Mouse (Mus musculus): ENCODE data around the gene Hoxb9. TPM values are rescaled to one million over a fixed set of nuclear protein-coding genes. Genes with fewer than 3 reads are reported as not detected.

Gene Hoxb9
- total RNA-seq (2017): 0.30 and 0.44 TPM in 2 replicates

DNA sequence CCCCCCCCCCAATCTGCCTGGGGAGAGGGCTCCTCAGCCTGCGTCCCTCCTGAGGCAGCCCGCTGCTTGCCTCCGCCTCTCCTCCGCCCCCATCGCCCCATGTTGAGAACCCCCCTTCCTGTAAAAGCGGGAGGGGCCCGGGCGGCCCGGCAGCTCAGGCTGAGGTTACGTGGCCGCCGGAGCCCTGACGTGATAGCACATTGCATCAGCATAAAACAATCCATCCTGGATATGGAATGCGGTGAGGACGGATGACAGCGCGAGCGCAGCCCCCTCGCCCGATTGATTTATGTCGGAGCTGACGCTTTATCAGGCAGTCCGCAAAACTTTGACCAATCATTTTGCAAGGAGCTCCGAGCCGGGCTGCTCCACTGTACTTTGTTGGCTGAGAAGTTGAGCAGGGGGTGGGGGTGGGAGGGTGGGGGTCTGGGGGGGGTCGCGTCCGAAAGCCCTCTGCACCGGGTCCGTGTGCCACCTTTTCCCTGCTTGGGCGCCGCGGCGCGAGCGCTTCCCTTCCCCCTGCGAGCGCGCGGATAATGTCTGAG lies at the start of gene Hoxb9:
Hoxb9 (plus strand) TSS at position 462 of the 545 bp plus-strand sequence.
- ATAC-seq (replicated peaks in 1 of 2; ENCODE audit: insufficient read depth in 1 of 2, low FRiP score in 2 of 2, low TSS enrichment in 1 of 2, low read depth in 1 of 2, poor library complexity in 2 of 2, severe bottlenecking in 2 of 2): peak in 1 of 2 experiments; percentile 15; a peak in 1 of 4 replicates

DNA sequence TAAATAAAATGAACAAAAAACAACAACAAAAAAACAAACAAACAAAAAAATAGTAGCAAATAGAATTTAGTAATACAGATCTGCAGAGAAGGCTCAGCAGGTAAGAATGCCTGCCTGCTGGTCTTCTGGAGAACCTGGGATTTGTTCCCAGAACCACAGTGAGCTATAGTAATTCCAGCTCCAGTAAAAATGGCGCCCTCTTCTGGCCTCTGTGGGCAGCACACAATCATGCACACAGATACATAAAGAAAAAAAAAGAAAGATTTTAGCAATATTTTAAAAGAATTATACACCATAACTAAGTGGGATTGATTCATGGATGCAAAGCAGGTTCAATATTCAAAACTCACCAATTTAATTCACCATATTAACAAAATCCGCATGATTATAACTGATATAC lies 47.4 kb upstream of the Hoxb9 start:
- no peak for ATAC-seq (replicated peaks in 1 of 2; ENCODE audit: insufficient read depth in 1 of 2, low FRiP score in 2 of 2, low TSS enrichment in 1 of 2, low read depth in 1 of 2, poor library complexity in 2 of 2, severe bottlenecking in 2 of 2)

DNA sequence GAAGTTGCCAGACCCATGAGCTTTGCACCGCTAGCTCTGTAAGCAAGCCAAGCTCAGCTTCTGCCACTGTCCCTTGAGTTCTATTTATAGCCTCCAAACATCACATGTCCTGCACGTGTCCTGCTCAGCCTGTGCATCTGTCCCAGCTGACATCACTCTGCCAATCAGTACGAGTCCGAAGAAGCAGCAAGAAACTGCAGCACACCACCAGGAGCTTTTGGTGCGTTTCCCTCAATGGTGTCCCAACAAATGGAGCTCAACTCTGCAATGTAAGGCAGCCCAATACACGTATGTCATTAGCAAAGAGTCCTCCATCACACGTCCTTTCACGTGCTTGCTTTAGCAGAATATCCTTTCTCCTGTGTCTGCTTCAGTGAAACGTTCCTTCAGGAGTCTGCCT lies 43.6 kb upstream of the Hoxb9 start:
- ATAC-seq (replicated peaks in 1 of 2; ENCODE audit: insufficient read depth in 1 of 2, low FRiP score in 2 of 2, low TSS enrichment in 1 of 2, low read depth in 1 of 2, poor library complexity in 2 of 2, severe bottlenecking in 2 of 2): no peak

DNA sequence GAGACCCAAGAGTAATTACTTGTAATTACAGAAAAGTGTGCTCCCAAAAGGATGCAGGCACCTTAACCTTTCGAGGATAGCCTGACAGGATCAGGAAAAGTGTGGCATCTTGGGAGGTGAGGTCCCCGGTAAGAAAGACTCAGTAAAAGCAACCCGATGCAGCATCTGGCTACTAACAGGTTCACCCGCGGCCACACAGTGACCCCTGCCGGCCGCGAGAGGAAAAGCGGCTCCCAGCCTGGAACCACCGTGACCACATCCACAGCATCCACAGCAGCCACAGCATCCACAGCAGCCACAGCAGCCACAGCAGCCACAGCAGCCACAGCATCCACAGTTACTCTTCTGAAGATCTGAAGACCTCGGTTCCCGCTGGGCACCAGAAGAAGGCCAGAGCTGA lies 36.4 kb upstream of the Hoxb9 start:
- peak; percentile 76 to 83; a peak in 3 of 4 replicates for ATAC-seq (replicated peaks in 1 of 2; ENCODE audit: insufficient read depth in 1 of 2, low FRiP score in 2 of 2, low TSS enrichment in 1 of 2, low read depth in 1 of 2, poor library complexity in 2 of 2, severe bottlenecking in 2 of 2)

DNA sequence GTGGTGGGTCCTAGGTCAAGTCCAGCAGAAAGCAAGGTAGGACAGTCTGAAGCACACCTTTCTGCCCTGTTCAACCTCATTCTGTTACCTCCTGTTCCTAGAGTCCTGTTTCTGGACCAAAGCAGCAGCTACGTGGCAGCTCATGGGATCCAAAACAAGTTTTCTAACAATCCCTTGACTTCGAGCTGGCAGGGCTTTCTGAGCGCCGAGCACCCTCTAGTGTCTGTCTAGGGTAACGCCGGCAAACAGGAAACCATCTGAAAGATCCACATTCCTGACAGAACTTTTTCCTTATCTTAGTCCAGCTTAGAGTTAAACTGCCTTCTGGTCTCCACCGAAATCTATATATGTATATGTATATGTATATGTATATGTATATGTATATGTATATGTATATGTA lies 31.0 kb upstream of the Hoxb9 start:
- peak; percentile 36 to 56; a peak in 2 of 4 replicates for ATAC-seq (replicated peaks in 1 of 2; ENCODE audit: insufficient read depth in 1 of 2, low FRiP score in 2 of 2, low TSS enrichment in 1 of 2, low read depth in 1 of 2, poor library complexity in 2 of 2, severe bottlenecking in 2 of 2)

DNA sequence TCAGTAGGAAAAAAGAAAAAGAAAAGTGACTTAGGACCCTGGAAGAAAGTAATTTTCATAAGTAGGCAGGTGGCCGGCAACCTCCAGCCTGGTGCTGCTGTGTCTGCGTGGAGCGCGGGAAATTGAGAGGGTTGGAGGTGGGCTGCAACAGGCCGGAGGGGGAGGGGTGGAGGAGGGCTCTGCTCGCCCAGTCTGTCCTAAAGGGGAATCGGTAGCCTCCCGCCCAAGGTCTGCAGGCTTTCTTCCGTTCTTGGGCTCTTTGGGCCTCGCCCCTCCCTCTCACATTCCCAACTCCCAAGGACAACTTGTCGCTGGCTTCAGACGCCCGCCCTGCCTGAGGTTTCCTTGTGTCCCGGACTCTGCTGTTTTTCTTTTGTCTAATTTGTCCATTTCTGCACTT lies 20.4 kb upstream of the Hoxb9 start:
- no peak for ATAC-seq (replicated peaks in 1 of 2; ENCODE audit: insufficient read depth in 1 of 2, low FRiP score in 2 of 2, low TSS enrichment in 1 of 2, low read depth in 1 of 2, poor library complexity in 2 of 2, severe bottlenecking in 2 of 2)

DNA sequence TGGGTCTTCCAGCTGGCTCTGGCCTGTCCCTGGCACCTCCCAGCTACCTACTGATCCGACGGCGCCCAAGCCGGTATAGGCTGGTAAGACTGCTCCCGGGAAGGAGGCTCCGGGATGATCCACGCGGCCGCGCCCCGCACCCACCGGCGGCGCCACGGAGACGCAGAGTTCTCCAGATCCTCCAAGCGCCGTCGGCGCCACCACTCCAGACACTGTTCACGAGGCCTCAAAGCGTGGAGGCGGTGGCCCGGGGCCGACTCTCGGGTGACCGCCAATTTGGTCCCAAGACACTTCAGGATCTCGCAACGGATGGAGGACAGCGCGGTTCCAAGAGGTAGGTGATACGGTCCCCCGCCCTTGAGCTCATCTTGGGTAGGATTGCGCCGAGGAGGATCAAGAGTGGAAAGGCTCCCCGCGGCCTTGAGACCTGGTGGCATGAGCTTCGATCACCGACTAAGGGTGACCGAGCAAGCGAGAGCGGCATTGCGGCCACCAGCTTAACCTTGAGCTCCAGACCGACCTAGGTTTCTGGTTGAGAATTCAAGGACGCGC lies 19.7 kb upstream of the Hoxb9 start:
- ATAC-seq (replicated peaks in 1 of 2; ENCODE audit: insufficient read depth in 1 of 2, low FRiP score in 2 of 2, low TSS enrichment in 1 of 2, low read depth in 1 of 2, poor library complexity in 2 of 2, severe bottlenecking in 2 of 2): no peak

DNA sequence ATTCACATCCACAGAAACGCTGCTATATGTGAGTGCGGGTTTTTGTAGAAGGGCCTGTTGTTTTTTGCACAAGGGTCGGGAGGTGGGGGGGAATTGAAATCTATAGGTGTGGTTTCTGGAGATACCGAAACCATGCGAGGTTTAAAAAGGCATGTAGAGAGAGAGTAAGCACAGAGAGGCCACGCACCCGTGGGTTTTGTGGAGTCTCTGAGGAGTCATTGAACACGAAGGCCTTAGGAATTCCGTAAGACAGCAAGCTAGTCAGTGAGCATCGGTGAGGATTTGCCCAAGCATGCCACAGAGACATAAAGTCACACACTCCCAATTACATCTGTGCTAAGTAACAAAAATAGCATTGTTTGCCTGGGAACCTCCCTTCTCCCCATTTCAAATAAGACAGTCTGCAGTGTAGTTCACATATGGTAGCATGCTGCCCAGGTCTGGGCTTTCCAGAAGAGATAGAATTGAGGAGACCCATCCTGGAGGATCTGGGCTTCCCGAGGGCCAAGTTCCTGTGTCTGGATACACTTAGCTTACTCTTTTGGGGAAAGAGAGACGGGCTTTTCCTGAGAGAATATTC lies 18.6 kb upstream of the Hoxb9 start:
- no peak for ATAC-seq (replicated peaks in 1 of 2; ENCODE audit: insufficient read depth in 1 of 2, low FRiP score in 2 of 2, low TSS enrichment in 1 of 2, low read depth in 1 of 2, poor library complexity in 2 of 2, severe bottlenecking in 2 of 2)

DNA sequence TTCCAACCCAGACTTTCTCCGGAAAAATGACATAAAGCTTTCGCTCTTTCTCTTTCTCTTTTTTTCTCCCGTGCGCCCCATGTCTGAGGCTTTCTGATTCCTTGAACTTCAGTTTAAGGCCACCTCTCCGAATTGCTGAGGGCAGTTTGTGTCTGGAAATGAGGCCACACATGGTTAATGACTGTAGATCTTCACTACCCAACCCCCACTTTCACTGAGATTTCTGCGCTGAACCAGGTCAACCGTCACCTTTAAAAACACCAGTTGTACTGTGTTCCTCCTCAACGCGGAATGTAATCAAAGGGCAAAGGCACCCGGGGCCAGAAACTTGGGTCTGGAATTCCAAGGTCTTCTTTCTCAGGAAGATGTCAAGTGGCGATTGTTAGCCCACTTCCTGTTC lies 17.0 kb upstream of the Hoxb9 start:
- no peak for ATAC-seq (replicated peaks in 1 of 2; ENCODE audit: insufficient read depth in 1 of 2, low FRiP score in 2 of 2, low TSS enrichment in 1 of 2, low read depth in 1 of 2, poor library complexity in 2 of 2, severe bottlenecking in 2 of 2)

DNA sequence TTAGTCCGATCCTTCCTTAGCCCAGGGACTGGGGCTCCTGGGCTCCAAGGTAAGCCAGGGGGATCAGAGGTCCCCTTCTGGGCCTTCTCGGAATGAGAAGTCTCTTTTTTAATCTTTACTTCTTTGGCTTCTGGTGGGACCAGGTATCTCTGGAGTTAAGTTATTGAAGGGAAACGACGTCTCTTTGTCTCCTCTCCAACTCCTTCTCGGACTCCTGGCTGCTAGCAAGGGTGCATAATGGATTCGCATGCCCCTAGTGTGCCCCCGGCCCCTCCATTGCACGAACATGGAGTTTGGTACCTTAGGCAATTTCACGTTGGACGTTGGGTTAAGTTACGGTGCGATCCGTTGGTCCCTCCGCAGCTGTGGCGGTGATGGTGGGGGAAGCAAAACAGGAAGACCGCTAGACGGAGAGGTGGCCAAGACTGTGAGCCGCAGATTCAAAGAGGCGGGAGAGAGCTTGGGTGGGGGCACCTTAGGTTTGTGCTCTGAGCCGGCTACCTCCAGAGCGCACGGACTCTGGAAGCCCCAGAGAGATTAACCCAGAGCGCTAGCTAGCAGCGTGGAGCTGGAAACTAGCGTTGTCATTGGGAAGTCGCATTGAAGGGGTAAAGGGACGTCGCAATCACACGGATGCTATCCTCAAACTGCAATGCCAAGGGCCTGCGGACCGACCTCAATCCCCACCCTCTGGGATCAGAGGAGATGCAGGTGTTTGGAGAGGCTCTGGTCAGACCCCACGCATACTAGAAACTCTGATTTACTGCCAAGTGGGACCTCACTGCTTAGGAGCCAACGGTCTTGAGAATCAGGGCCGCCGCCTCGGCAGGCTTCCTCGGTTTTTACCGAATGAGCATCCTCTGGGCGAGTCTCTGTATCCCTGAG lies 15.9 kb upstream of the Hoxb9 start:
- peak in 1 of 2 experiments; percentile 38; a peak in 1 of 4 replicates for ATAC-seq (replicated peaks in 1 of 2; ENCODE audit: insufficient read depth in 1 of 2, low FRiP score in 2 of 2, low TSS enrichment in 1 of 2, low read depth in 1 of 2, poor library complexity in 2 of 2, severe bottlenecking in 2 of 2)

DNA sequence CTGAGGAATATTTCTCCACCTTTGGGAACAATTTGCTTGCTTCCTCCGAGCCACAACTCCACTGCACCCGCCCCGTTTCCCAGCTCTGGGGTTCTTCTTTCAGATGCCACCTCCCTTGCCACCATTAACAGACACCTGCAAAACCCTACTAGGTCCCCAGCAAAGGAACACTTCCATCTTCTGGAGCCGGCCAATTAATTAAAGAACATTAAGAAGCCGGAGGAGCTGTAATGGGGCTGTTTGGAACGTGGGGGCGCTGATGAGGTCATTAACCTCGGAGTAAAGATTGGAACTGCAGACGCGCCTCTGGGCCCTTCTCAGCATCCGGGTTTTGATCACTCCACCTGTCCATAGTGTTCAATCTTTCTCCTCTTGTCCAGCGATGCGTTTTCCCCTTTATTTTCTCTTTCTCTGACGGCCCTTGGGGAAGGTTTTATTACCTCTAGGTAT lies 15.2 kb upstream of the Hoxb9 start:
- ATAC-seq (replicated peaks in 1 of 2; ENCODE audit: insufficient read depth in 1 of 2, low FRiP score in 2 of 2, low TSS enrichment in 1 of 2, low read depth in 1 of 2, poor library complexity in 2 of 2, severe bottlenecking in 2 of 2): no peak

DNA sequence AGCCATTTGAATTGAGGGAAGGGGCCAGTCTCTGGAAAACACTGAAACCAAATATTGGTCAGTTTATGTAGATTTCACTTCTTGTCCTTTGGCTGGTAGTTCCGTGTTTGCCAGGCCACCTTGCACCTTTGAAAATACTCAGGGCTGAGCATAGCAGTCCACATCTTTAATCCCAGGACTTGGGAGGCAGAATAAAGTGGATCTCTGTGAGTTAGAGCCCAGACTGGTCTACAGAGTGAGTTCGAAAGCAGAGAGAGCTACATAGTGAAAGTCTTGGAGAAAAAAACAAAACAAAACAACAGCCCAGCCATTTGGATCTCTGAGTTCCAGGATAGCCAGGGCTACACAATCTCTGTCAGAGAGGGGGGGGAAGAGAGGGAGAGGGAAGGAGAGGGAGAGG lies 14.1 kb upstream of the Hoxb9 start:
- no peak for ATAC-seq (replicated peaks in 1 of 2; ENCODE audit: insufficient read depth in 1 of 2, low FRiP score in 2 of 2, low TSS enrichment in 1 of 2, low read depth in 1 of 2, poor library complexity in 2 of 2, severe bottlenecking in 2 of 2)

DNA sequence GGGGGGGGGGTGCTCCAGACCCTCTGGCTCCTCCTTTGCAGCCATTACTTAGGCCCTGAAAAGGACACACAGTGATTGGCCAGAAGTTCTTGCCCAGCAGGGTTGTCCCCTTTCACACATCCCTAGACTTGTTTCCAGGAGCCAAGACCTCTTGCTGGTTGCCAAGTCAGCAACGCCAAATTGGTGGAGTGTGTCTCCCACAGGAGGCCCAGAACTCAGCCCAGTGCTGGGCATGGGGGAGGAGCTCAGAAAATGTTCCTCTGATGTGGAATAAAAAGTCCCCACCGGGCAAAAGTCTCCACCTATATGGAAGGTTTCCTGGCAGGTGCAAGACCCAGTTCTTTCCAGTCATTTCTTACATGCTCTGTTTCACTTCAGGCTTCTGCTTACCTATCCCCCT lies 12.2 kb upstream of the Hoxb9 start:
- no peak for ATAC-seq (replicated peaks in 1 of 2; ENCODE audit: insufficient read depth in 1 of 2, low FRiP score in 2 of 2, low TSS enrichment in 1 of 2, low read depth in 1 of 2, poor library complexity in 2 of 2, severe bottlenecking in 2 of 2)

DNA sequence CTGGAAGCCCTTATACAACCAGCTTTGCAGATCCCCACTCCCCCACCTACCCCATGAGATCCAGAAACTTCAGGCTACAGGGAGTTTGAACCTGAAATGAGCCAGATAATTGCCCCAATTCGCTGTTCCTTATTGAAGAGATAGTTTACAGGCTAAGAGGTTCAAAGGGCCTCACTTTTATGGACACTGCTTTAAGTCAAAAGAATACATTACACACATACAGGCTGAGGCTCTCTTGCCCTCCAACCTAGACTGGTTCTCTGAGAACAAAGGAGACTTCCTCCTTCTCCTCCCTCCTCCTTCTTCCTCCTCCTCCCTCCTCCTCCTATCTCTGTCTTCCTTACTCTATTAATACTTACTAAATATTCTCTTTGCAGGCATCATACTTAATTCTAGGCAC lies 11.7 kb upstream of the Hoxb9 start:
- ATAC-seq (replicated peaks in 1 of 2; ENCODE audit: insufficient read depth in 1 of 2, low FRiP score in 2 of 2, low TSS enrichment in 1 of 2, low read depth in 1 of 2, poor library complexity in 2 of 2, severe bottlenecking in 2 of 2): no peak

DNA sequence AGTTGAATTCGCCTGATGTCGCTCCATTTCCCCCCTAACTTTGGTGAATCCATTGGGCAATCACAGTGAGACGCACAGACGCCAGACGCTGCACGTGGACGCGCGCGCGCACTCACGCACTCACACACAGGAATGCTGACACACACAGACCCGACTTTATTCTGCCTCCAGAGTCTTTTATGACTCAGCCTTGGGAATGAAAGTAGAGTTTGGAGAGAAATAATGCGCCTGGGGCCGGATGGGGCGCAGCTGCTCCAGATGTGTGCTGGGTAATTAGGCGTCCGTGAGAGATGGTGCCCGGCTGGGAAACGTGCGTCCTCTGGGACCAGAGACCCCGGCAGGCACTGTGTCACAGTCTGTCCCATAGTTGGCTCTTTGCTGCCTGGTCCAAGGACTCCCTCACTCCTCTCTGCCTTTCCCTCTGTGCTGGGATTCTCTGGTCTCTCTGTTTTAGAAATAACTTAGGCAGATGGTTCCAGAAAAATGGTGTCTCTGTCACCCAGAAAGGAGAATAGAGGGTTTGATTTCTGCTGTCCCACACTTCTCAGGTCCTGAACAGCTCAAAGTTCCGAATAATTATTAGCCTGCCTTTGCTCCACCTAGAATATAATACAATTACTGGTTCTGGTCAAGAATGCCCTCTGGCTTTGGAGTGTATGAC lies 10.8 kb upstream of the Hoxb9 start:
- no peak for ATAC-seq (replicated peaks in 1 of 2; ENCODE audit: insufficient read depth in 1 of 2, low FRiP score in 2 of 2, low TSS enrichment in 1 of 2, low read depth in 1 of 2, poor library complexity in 2 of 2, severe bottlenecking in 2 of 2)

DNA sequence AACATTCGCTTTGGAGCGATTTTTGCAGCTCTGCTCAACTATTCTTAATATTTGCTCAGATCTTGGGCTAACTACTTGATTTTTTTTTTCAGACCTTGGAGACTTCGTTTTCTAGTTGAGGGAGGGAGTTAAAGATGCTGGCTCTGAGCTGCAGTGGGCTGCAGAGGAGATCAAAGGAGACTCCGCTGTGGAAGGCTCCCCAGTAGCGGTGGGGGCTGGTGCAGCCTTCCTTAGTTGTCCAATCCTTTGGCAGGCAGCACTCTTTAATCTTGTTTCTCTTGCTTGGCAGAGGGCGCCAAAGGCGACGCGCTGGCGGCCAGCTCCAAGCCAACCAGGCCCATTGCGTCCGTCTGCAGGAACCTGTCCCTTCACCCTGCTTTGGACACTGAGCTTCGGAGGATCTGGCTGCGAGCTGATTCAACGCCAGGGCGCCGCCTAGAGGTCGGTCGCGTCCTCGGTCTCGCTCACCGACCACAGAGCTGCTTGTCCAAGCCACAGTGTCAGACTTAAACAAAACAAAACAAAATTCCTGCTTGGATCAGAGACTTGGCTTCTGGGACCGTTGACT lies 9.8 kb upstream of the Hoxb9 start:
- peak; percentile 65 to 74 for ATAC-seq (replicated peaks in 1 of 2; ENCODE audit: insufficient read depth in 1 of 2, low FRiP score in 2 of 2, low TSS enrichment in 1 of 2, low read depth in 1 of 2, poor library complexity in 2 of 2, severe bottlenecking in 2 of 2)

DNA sequence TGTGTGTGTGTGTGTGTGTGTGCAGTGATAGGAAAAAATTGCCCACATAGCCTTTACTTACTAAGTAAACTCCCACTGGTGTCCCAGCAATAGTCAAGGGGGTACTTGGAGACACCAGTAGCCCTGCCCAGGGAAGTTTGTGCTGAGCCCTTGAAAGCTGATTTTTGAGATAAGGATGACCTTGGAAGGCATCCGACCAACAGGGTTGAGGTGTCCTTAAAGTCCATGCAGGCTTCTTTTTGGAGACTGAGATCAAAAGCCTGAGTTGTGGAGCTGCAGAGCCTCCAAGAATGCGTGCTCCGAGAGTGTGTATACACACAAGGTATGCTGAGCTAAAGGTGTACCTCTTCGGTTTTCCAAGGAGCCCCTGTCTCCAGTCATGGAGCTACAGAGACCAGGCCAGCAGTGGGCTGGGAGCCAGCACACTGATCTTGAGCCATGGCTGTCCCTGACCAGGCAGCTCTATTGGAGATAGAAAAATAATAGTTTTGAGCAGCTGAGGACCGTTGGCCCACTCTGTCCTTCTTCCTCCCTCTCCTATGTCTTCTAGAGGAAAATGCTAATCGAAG lies 8.9 kb upstream of the Hoxb9 start:
- no peak for ATAC-seq (replicated peaks in 1 of 2; ENCODE audit: insufficient read depth in 1 of 2, low FRiP score in 2 of 2, low TSS enrichment in 1 of 2, low read depth in 1 of 2, poor library complexity in 2 of 2, severe bottlenecking in 2 of 2)

Measured in hematopoietic stem cell, adult 5-6 weeks (primary cell).